Mouse (Mus musculus) heart, adult 8-10 months (tissue): ENCODE data around the gene Sec24d. TPM values are rescaled to one million over a fixed set of nuclear protein-coding genes. Genes with fewer than 3 reads are reported as not detected.

Experiments
- DNase-seq: peaks from one replicate; pipeline ENCODE4 v3.0.0; 2022; ENCODE audit warnings: low spot score
- total RNA-seq, 4 experiments: library from RNA; stranded (reverse); gene quantifications; 2 replicates each; pipeline ENCODE4 v1.2.4; 2022

Sec24d gene
- total RNA-seq, 4 experiments from 2014 or later: 31.1 to 37.7 (median 35.0) TPM

GRCm38 (mm10) chr3:123395611-123396010, 128.4 kb downstream of the Sec24d start:
- no peak for DNase-seq

GRCm38 (mm10) chr3:123397562-123398481, 130.6 kb downstream of the Sec24d start:
- no peak for DNase-seq

GRCm38 (mm10) chr3:123404945-123405344, 137.7 kb downstream of the Sec24d start:
- DNase-seq: no peak

- DNase-seq: no peak
Measured at GRCm38 (mm10) chr3:123411821-123412578, 144.7 kb downstream of the Sec24d start.

GRCm38 (mm10) chr3:123413173-123413572, 145.9 kb downstream of the Sec24d start:
- DNase-seq: no peak

Other genes with a start within 250 kb of the Sec24d start
- 1,000 to 10,000 TPM; 1,494 to 1,679 (median 1,556) TPM for gene Myoz2, start 232.4 kb upstream of the Sec24d start, total RNA-seq
- gene Synpo2, start 31.3 kb upstream of the Sec24d start, total RNA-seq: 100 to 1,000 TPM in 2 of 4 experiments, 10 to 100 TPM in 2; 91.9 to 102 (median 100) TPM
- 10 to 100 TPM; 11.4 to 13.1 (median 12.1) TPM for gene Mettl14, start 118.7 kb downstream of the Sec24d start, total RNA-seq
- under 1 TPM; 0.33 to 0.95 (median 0.64) TPM for gene Prss12, start 179.5 kb downstream of the Sec24d start, total RNA-seq